Mouse (Mus musculus) hindbrain, embryonic 11.5 days (tissue): ENCODE measurements at regions not wholly inside any gene's neighbourhood (a gene's known extent, or its start where the extent isn't known, plus 50 kb on each side); places are given as distances from the start of the nearest gene placed in this dataset.

Experiments
- ATAC-seq: fragments of 200-750 bp; cut with Nextera tagmentation; 2 replicates; pipeline ENCODE4 v1.8.0; 2017; ENCODE audit warnings: mild to moderate bottlenecking, moderate TSS enrichment, moderate library complexity; ENCODE audit not compliant: low FRiP score
- DNase-seq: peaks from one replicate; pipeline ENCODE4 v3.0.0-alpha.2; 2015; ENCODE audit warnings: low spot score
- H3K27ac ChIP-seq: fragments of 300-500 bp; sonication (generic); 2 replicates; pipeline ENCODE4 v1.5.1; 2014; ENCODE audit warnings: mild to moderate bottlenecking, low read depth, low read length
- H3K27me3 ChIP-seq: fragments of 300-500 bp; sonication (generic); 2 replicates; pipeline ENCODE4 v1.6.1; 2014; ENCODE audit warnings: mild to moderate bottlenecking, low read length, moderate library complexity, mixed read lengths; ENCODE audit not compliant: control insufficient read depth, insufficient read depth
- H3K36me3 ChIP-seq: fragments of 300-500 bp; sonication (generic); 2 replicates; pipeline ENCODE4 v1.6.1; 2014; ENCODE audit warnings: mild to moderate bottlenecking, low read length, moderate library complexity, mixed read lengths; ENCODE audit not compliant: control insufficient read depth, insufficient read depth
- H3K4me1 ChIP-seq: fragments of 300-500 bp; sonication (generic); replicated peaks from 2 replicates; pipeline ENCODE4 v1.6.1; 2014; ENCODE audit warnings: low read length, mixed read lengths; ENCODE audit not compliant: control insufficient read depth, insufficient read depth
- H3K4me2 ChIP-seq: fragments of 300-500 bp; sonication (generic); replicated peaks from 2 replicates; pipeline ENCODE4 v1.6.1; 2014; ENCODE audit warnings: mild to moderate bottlenecking, low read depth, low read length
- H3K4me3 ChIP-seq: fragments of 300-500 bp; sonication (generic); 2 replicates; pipeline ENCODE4 v1.5.1; 2014; ENCODE audit warnings: low read depth, low read length
- H3K9ac ChIP-seq: fragments of 300-500 bp; sonication (generic); 2 replicates; pipeline ENCODE4 v1.6.1; 2014; ENCODE audit warnings: low read depth, low read length
- H3K9me3 ChIP-seq: fragments of 300-500 bp; sonication (generic); 2 replicates; pipeline ENCODE4 v1.6.1; 2016; ENCODE audit warnings: low read length; ENCODE audit not compliant: control insufficient read depth
- WGBS: fragments of 180-500 bp; shearing (Covaris S2); extraction: QIAGEN DNeasy Blood & Tissue Kit; methylation state at CpG from one replicate; pipeline ENCODE4 v1.1.7; 2014; 5-methylcytosine and 5-hydroxymethylcytosine counted together

GRCm38 (mm10) chr15:50246418-50247186 is 3638.1 kb upstream of the Gm7489 start:
- H3K36me3 ChIP-seq: no peaks in the 10 kb centered on the region
- no peak overlapping the region for H3K4me2 ChIP-seq
- WGBS: 87% methylated on average over 15 of the region's 15 CpGs
- no peaks in the 10 kb centered on the region for H3K27me3 ChIP-seq
- no peak for DNase-seq
- no peaks in the 10 kb centered on the region for H3K9me3 ChIP-seq
- no peak overlapping the region for H3K9ac ChIP-seq
- ATAC-seq: no peak
- H3K4me1 ChIP-seq: no peaks in the 10 kb centered on the region
- H3K27ac ChIP-seq: no peak overlapping the region
- H3K4me3 ChIP-seq: no peak overlapping the region

- H3K9me3 ChIP-seq: no peaks in the 10 kb centered on the region
- DNase-seq (no peak), ATAC-seq (no peak)
- 92% methylated on average over 2 of the region's 2 CpGs for WGBS
- no peak overlapping the region for H3K9ac ChIP-seq
- H3K27me3 ChIP-seq: no peaks in the 10 kb centered on the region
- H3K36me3 ChIP-seq: no peaks in the 10 kb centered on the region
- no peak overlapping the region for H3K27ac ChIP-seq
- H3K4me1 ChIP-seq: no peaks in the 10 kb centered on the region
- H3K4me2 ChIP-seq: no peak overlapping the region
- no peak overlapping the region for H3K4me3 ChIP-seq
Observed at GRCm38 (mm10) chr15:50260057-50260456, 3624.6 kb upstream of the Gm7489 start.

GRCm38 (mm10) chr15:50261245-50261872 is 3623.3 kb upstream of the Gm7489 start:
- Histone ChIP-seq H3K4me2 (no peak overlapping the region), H3K4me1 (no peaks in the 10 kb centered on the region), H3K9ac (no peak overlapping the region), H3K36me3 (no peaks in the 10 kb centered on the region), H3K27ac (no peak overlapping the region), H3K27me3 (no peaks in the 10 kb centered on the region), H3K4me3 (no peak overlapping the region), H3K9me3 (no peaks in the 10 kb centered on the region)
- peak; percentile 82 for DNase-seq
- WGBS: 78% methylated on average over 8 of the region's 8 CpGs
- ATAC-seq: peak; percentile 60; the same call in 1 of the 2 replicates

DNA sequence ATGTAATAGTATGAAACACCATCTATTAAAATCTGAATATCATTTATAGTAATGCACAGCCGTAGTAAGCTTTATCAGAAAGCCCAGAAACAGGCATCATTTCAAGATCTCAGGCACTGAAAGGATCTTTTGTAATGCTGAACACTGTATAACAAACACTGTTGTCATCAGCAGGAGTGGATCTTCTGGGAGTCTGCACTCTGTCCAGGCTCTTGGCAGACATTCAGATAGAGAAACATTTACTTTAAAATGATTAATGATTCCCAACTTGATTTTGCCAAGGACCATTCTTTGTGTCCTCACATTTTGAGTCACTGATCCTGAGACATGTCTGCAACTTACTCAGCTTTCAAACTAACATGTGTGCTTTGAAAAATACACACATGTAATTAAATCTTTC is 3617.2 kb upstream of the Gm7489 start:
- Histone ChIP-seq H3K9ac (no peak overlapping the region), H3K4me1 (no peaks in the 10 kb centered on the region), H3K36me3 (no peaks in the 10 kb centered on the region), H3K4me3 (no peak overlapping the region), H3K9me3 (no peaks in the 10 kb centered on the region), H3K4me2 (no peak overlapping the region), H3K27me3 (no peaks in the 10 kb centered on the region), H3K27ac (no peak overlapping the region)
- no peak for ATAC-seq
- no peak for DNase-seq
- WGBS: 86% methylated on average over 1 of the region's 1 CpGs

DNA sequence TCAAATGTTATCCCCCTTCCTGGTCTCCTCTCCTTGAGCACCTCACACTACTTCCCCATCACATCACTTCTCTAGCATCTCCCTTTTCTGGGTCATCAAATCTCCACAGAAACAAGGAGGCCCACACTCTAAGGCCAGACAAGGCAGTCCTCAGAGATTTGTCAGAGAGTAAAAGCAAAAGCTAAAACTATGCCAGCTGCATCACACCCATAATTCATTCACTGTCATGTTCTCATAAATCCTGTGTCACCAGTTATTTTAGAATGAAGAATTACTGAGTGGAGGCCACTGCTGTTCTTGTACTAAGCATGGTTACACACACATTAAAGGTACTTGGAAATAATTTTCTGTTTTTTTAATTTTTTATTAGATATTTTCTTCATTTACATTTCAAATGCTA is 3613.1 kb upstream of the Gm7489 start:
- H3K27me3 ChIP-seq: no peaks in the 10 kb centered on the region
- H3K36me3 ChIP-seq: no peaks in the 10 kb centered on the region
- no peaks in the 10 kb centered on the region for H3K9me3 ChIP-seq
- no peaks in the 10 kb centered on the region for H3K4me1 ChIP-seq
- no peak overlapping the region for H3K4me2 ChIP-seq
- H3K27ac ChIP-seq: no peak overlapping the region
- no peak overlapping the region for H3K4me3 ChIP-seq
- no peak overlapping the region for H3K9ac ChIP-seq
- ATAC-seq (no peak), DNase-seq (no peak)

- Histone ChIP-seq H3K4me2 (no peak overlapping the region), H3K27me3 (no peaks in the 10 kb centered on the region), H3K9me3 (no peaks in the 10 kb centered on the region), H3K9ac (no peak overlapping the region), H3K4me1 (no peaks in the 10 kb centered on the region), H3K4me3 (no peak overlapping the region), H3K36me3 (no peaks in the 10 kb centered on the region), H3K27ac (no peak overlapping the region)
- 85% methylated on average over 2 of the region's 2 CpGs for WGBS
- DNase-seq: no peak
- no peak for ATAC-seq
Observed at GRCm38 (mm10) chr15:50282576-50282975, 3602.1 kb upstream of the Gm7489 start.

DNA sequence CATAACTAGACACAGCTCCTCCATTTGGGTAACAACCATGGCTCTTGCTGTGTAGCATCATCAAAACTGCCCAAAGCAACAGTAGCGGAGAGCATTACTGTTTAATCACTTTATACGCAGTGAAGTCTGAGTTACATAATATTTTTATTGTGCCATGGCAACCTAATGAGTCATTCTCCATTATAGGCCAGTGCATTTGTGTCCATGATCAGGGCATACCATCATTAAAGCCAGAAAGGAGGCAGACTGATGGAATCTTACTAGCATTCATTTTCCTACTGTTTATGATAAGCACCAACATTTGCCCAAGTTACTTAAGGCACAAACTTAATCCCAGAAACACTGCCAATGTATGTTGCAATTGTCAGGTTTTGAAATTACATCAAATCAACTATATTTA is 3601.2 kb upstream of the Gm7489 start:
- no peaks in the 10 kb centered on the region for H3K36me3 ChIP-seq
- no peak overlapping the region for H3K27ac ChIP-seq
- 89% methylated on average over 2 of the region's 2 CpGs for WGBS
- no peaks in the 10 kb centered on the region for H3K4me1 ChIP-seq
- no peak overlapping the region for H3K9ac ChIP-seq
- H3K9me3 ChIP-seq: no peaks in the 10 kb centered on the region
- no peaks in the 10 kb centered on the region for H3K27me3 ChIP-seq
- ATAC-seq: no peak
- no peak overlapping the region for H3K4me3 ChIP-seq
- DNase-seq: no peak
- H3K4me2 ChIP-seq: no peak overlapping the region

DNA sequence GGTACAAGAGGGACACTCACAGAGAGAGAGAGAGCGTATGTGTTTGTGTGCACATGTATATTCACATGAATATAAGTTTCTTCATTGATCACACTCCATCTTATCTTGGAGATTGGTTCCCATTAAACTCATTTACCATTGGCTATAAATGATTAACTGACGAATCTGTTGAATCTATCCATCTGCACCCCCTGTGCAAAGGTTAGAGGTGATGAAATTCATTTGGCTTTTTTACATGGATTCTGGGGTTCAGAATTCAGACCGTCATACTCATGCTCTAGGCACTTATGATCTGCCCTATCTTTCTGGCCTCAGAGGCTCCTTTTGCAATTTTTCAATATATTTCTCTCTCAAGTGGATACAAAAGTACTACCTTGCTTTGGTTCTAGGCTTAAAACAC is 3582.9 kb upstream of the Gm7489 start:
- Histone ChIP-seq H3K27me3 (no peaks in the 10 kb centered on the region), H3K36me3 (no peaks in the 10 kb centered on the region), H3K27ac (no peak overlapping the region), H3K9me3 (no peaks in the 10 kb centered on the region), H3K4me3 (no peak overlapping the region), H3K4me2 (no peak overlapping the region), H3K4me1 (no peaks in the 10 kb centered on the region), H3K9ac (no peak overlapping the region)
- ATAC-seq: no peak
- 87% methylated on average over 3 of the region's 3 CpGs for WGBS
- no peak for DNase-seq

DNA sequence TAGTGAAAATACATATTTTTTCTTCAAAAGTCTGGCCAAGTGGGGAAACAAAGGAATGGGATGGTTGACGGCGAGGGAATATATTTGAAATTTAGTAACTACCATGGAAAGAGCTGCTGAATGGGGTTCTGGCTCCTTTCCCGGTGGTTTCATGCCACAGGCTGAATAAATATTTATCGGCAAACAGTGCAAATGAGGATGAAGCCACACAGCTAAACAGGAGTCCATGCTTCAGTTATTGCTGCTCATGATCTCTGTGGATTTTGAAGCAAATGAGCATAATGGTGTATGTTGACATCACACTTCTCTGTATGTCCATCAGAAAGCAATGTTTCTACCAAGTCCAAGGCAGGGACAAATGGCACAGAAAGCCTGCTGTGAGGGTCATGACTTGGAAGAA is 3580.6 kb upstream of the Gm7489 start:
- no peaks in the 10 kb centered on the region for H3K9me3 ChIP-seq
- no peak overlapping the region for H3K4me3 ChIP-seq
- no peaks in the 10 kb centered on the region for H3K36me3 ChIP-seq
- ATAC-seq (no peak), DNase-seq (no peak)
- no peaks in the 10 kb centered on the region for H3K4me1 ChIP-seq
- no peak overlapping the region for H3K9ac ChIP-seq
- 90% methylated on average over 4 of the region's 4 CpGs for WGBS
- H3K4me2 ChIP-seq: no peak overlapping the region
- H3K27me3 ChIP-seq: no peaks in the 10 kb centered on the region
- no peak overlapping the region for H3K27ac ChIP-seq
